Mouse (Mus musculus) urinary bladder, postnatal 14 days (tissue): Measurements from ENCODE around the gene Dpp8.
"Not testable (repeated sequence)": the region's sequence is repeated elsewhere in the genome, so short reads cannot be mapped to it uniquely, and the experiment has no call there.

Source experiments
- DNase-seq: peaks from one replicate; pipeline ENCODE4 v3.0.0; 2021; ENCODE audit warnings: low spot score

The Dpp8 gene

DNA sequence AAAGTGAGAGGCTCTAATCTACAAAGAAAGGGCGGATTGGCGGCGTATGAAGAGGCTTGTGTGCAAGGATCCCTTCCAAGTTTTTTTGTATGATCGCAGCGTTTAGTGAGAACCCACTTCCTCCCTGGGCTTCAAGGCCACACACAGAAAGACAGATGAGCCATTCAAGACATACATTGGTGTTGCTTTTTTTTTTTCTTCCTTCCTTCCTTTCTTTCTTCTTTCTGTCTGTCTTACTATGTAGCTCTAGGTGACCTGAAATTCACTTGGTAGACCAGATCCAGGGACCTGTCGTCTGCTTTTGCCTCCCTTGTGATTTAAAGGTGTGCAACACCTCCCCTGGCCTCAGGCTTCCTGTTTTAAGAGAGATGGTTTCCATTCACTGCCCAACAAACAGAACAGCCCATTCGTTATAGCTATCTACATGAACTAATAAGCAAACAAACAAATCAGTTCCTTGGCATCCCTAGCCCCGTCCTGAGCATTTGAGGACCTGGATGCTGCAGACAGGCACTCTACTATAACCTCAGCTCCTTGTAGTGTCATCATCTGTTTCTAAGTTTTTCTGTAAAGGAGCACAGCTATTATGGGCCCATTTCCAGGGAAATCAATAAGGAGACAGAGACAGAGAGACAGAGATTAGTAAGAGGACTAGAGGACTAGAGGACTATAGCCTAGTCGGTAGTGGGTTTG is 10.2 kb upstream of the Dpp8 start:
- DNase-seq, result no peak

DNA sequence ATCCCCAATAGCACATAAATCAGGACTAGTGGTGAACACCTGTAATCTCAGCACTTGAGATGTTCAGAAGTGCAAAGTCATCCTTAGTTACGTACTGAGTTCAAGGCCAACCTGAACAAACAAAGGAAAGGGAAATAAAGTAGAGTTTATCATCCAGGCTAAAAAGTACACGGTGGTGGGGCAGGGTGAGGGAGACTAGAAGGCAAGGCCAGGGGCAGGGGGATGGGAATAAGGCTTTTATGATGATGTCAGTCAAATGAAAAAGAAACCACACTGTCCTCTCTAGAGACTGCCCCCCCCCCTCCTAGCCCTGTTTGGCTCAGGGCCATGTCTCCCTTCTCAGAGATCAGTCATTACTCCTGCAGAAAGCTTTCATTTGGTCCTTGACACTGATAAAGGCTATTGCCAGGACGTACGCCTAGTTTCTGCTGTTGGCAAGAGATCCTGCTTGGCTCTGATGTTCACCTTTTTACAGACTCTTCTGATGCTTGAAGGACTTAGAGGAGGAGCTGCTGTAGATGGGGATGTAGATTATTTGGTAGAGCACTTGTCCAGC is 9.6 kb upstream of the Dpp8 start:
- no peak for DNase-seq

DNA sequence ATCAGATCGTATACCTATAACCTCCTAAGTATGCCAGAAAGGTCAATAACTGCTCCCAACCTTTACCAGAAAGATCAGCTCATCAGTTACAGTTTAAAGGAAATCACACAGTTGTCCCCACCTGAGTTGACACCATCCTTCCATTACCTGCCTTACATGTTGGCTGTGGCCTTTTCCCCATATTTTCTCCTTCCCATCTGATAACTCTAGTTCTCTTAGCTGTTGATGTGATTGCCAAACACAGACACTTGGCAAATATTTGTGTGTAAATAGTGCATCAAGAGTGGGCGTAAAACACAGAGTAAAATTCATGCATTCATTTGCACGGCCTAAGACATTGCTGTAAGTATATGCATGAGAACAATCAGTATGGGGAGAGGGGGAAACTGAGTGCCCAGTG is 8.8 kb upstream of the Dpp8 start:
- DNase-seq, result no peak

DNA sequence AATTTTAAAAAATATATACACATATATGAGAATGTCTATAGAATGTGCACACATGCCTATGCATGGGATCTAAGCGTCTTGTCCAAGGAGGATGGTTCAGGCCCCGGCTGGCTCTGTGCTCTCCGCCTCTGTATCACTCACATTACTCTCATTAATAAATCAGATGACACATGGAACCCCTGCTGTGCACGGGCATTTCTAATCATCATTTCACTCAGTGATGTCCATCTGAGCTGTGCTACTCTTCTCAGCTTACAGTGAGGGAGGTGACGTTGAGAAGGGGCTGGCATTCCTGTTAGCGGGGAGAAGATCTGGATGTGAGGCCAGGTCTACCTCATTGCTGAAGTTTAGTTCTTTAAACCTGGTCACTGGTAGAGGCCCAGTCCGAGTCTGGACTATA is 5.0 kb upstream of the Dpp8 start:
- no peak for DNase-seq

DNA sequence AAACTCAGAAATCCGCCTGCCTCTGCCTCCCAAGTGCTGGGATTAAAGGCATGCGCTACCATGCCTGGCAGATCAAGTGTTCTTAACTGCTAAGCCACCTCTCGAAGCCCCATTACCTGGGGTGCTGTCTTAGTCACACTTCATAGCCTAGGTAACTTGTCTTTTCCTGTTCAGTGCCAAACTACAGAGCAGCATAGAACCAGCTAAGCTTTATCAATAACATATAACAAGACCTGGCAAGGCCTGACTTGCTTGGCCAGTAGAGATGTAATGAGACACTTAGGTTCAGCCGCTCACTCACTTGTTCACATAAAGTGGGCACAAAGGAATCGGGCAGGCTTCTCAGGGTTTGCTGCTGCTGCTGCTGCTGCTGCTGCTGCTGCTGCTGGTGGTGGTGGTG is 3.9 kb upstream of the Dpp8 start:
- DNase-seq, result no peak

DNA sequence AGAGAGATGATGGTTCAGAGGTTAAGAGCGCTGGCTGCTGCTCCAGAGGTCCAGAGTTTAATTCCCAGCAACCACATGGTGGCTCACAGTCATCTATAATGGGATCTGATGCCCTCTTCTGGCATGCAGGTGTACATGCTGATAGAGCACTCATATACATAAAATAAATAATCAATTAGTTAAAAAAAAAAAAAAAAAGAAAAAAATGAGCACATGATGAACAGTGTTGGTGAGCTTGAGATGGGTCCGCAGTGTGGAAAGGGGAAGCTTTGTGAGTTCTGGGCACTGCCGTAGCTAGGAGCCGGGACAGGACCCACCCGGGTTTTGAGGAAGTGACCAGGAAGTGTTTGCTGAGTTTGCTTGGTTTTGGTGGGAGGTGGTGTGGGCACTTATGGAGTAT is 859 bp upstream of the Dpp8 start:
- not testable (repeated sequence) for DNase-seq

DNA sequence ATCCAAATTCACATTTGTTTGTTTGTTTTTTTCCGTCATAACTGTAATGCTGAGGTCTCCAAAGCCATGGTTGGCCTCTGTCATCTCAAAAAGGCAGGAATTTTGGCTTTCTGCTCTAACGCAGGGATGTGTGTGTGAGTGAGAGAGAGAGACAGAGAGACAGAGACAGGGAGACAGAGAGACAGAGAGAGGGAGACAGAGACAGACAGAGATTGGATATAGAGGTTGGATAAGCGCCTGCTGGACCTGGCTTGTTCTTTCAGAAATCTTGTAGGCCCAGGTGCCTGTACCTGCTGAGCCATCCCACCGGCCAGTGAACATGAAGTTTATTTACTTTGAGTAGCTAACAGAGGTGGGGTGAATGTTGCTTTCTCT is 333 bp upstream of the Dpp8 start:
- DNase-seq, result no peak

DNA sequence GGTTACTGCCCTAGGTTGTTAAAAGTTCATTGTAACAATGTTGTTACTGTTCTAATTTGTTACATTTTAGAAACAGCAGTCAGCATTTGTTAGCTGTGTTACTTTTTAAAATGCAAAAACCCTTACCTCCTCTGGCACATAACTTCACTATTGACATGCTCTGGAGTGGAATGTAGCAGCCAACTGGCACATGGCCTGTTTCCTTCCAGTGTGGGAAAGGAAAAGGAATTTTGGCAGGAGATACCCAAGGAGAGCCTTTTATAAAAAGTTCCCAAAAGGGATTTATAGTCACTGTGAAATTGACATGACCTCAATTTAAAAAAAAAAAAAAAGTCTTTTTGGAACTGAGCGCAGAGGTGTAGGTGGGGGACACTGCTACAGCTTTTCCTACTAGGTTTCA is 4.2 kb downstream of the Dpp8 start:
- no peak for DNase-seq

DNA sequence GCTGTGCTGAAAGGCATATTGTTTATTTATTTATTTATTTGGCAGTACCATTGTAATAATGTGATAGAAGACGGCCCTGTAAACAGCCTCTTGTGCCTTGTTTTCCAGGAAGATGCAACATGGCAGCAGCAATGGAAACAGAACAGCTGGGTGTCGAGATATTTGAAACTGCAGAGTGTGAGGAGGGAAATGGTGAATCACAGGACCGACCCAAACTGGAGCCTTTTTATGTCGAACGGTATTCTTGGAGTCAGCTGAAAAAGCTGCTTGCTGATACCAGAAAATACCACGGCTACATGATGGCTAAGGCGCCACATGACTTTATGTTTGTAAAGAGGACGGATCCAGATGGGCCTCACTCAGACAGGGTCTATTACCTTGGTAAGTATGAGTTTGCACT is 4.6 kb downstream of the Dpp8 start:
- DNase-seq, result no peak

DNA sequence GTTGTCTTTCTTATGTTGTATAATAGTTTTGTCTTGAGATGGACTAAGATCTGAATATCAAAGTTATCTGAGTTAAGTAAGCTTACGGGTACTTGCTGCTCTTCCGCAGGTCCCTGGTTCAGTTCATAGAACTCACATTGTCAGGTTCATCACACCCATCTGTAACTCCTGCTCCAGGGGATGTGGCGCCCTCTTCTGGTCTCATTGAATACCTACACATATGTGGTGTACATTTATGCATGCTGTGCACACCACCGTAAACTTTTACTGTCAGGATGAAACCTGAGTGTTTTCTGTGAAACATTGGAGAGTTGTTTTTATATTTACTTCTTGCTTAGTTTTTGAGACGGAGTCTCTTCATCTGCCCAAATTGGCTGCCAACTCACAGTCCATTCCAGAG is 9.2 kb downstream of the Dpp8 start:
- DNase-seq, result no peak

DNA sequence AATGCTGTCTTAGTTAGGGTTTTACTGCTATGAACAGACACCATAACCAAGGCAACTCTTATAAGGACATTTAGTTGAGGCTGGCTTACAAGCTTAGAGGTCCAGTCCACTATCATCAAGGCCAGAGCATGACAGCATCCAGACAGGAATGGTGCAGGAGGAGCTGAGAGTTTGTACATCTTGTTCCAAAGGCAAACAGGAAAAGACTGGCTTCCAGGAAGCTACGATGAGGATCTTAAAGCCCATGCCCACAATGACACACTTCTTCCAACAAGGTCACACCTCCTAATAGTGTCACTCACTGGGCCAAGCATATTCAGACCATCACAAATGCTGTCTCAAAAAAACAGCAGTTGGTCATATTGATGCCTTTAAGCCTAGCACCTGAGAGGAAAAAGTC is 14.8 kb downstream of the Dpp8 start:
- no peak for DNase-seq

DNA sequence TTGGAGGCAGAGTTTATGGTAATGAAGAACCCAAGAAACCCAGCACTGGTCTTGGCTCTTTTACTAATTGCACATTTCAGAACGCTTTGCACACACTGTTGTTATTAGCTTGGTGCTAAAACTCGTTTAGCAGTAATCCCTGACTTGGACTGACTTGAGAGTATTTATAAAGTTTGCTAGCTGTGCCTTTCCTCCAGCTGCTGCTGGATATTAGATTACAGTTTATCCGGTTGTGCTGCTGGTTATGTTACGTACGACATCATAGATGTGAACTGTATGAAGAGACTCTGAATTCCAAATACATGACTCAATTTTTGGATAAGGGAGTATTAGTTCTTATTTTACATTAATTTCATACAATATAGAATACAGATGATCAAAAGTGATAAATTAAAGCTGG is 17.2 kb downstream of the Dpp8 start:
- no peak for DNase-seq

DNA sequence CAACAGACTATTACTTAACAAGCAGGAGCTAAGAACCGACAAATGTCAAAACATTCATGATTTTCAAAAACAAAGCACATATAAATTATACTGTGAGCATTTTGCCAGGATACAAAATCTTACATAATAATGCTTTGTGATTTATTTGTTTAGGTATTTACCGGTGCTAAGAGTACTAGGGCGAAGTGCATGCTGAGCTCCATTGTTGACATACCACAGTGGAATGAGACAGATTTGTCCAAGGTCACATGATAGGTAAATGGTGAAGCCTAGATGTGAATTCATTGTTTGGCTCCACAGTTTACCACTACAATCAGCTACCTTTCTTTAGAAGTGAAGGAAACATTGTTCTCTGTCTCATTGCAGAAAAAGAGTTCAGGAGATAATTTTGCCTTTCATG is 18.8 kb downstream of the Dpp8 start:
- DNase-seq, result no peak

DNA sequence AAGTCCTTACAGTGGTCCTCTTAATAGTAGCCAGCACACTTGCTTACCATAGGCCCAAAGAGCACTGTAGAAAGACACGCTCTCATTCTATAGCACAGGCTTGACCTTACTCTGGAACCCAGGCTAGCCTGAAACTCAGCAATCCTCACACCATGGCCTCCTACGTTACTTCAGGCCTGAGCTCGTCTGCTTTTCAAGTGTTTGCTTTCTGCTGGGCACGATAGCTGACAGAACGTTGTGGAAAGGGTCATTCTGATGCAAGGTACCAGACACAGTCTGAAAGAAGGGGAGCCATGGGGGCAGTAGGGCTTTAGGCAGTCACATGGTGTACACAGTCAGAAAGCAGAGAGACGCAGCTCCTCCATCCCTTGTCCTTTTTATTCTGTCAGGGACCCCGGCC is 32.0 kb downstream of the Dpp8 start:
- DNase-seq, result no peak

DNA sequence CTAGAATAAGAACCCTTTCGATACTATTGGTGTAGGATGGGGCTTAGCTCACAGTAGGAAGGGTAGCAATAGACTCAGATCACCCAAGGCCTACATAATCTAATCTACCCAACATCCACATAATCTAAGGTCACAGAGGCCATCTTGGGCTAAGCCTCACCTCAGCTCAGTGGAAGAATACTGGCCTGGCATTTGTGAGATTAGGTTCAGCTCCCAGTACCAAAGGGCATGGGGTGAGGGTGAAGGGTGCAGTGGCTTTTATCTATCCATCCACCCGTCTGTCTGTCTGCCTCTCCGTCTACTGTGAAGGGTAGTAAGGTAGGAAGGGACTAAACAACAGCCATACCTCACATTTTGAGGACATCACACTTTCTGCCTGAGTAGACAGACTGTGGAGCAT is 38.4 kb downstream of the Dpp8 start:
- DNase-seq, result no peak

DNA sequence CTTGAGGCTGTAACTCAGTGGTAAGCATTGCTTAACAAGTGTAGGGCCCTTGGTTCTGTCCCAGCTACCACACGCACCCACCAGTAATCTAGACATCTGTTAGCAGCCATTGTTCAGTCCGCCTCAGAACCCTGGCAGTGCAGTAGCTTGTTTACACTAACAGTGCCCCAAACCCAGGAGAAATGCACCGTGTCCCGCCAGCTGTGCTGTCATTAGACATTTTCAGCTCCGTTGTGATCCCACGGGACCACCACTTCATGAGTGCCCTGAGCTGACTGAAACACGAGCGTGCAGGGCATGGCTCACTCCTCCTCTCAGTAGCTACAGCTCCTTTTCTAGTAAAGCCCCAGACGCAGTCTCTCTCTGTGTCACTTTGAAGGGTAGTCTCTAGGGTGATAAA is 41.3 kb downstream of the Dpp8 start:
- no peak for DNase-seq

DNA sequence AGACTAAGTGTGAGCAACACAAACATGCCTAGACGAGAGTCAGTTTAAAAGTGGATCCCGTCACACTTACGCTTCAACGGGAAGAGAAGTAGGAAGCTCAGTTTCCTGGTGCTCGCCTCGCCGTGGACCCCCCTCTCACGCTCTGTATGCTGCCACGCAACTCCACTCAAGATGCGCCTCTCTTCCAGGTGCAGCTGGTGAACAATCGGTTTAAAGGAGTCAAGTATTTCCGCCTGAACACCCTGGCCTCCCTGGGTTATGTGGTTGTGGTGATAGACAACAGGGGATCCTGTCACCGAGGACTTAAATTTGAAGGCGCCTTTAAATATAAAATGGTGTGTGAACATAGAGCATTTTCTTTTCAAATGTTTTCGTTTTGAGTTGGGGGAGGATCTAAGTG is 42.0 kb downstream of the Dpp8 start:
- DNase-seq, result no peak

DNA sequence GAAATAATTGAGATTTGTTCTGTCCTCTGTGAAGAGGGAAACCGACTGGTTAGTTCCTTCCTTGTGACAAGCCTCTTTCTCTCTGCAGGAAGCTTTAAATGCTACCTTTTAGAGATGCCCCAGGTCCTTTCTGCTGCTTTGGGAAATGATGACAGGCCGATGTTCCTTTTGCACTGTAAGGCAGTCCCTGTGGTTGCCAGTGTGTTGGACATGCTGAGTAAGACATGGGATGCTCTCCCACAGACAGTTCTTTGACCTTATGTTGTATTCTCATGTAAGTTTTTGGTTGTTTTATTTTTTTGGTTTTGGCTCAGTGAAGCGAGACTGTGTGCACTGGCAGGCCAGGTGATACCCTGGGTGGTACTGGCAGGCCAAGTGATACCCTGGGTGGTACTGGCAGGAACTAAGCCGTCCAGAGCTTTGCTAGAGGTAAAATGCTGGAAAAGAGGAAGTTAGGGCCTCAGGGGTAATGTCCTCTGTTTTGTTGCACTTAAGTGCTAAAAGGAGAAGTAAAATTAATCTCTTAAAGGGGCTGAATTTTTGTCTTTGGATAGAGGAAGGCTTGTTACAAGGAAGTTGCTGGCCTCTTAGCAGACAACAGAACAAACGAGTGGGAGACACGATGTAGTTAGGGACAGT is 42.8 kb downstream of the Dpp8 start:
- DNase-seq, result no peak

DNA sequence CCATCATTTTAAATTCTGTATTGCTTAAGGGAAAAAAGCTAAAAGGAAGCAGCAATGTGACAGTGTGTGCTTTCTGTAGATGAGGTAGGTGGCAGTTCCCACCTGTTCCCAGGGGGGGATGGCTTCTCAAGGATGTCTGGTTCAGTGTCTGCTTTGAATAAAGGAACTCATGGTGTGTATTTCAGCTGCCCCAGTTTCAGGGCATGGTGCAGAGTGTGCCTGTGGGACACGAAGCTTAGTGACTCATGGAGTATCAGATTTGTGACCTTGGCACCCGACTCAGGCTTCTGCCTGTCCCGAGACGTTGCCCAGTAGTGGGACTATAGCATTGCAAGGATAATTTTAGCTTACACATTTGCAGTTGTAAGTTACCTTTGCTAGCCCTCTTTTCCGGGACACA is 45.3 kb downstream of the Dpp8 start:
- no peak for DNase-seq

DNA sequence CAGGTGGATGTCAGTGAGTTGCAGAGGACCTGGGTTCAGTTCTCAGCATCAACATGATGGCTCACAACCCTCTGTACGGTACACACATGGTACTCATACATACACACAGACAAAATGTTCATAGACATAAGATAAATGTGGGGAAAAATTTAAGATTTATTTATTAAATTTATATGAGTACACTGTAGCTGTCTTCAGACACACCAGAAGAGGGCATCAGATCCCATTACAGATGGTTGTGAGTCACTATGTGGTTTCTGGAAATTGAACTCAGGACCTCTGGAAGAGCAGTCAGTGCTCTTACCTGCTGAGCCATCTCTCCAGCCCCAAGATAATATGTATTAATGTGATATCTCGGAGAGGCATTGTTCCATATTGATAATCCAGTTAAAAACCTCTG is 47.9 kb downstream of the Dpp8 start:
- DNase-seq, result not testable (repeated sequence)

DNA sequence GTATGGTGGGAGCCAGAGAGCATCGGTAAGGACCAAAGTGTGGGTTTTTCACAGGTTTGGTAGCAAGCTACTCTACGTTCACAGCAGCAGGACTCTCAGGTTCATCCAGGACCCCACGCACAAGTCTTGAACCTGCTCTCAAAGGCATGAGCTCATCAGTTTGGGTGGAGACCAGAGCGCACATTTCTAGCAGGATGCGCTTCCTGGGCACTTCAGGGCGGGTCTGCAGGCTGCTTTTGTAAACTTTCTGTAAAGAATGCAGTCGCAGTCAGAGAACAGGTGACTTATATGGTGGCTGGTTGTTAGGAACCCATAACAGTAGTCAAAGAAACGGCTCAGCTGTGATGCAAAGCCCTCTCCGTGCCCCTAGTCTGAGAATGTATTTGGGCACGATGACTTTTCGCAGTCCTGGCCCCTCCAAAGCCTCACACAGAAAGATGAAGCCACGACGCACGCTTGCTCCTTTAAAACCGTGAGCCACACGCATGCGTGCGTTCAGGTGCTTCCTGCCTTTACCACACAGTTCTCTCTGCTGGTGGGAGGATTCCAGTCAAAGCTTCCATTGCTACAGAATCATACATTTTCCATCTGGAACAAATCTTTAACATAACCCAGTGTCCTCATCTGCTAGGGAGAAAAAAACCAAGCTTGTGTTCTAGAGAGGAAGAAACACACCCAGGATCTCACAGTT is 51.0 kb downstream of the Dpp8 start:
- DNase-seq, result no peak

DNA sequence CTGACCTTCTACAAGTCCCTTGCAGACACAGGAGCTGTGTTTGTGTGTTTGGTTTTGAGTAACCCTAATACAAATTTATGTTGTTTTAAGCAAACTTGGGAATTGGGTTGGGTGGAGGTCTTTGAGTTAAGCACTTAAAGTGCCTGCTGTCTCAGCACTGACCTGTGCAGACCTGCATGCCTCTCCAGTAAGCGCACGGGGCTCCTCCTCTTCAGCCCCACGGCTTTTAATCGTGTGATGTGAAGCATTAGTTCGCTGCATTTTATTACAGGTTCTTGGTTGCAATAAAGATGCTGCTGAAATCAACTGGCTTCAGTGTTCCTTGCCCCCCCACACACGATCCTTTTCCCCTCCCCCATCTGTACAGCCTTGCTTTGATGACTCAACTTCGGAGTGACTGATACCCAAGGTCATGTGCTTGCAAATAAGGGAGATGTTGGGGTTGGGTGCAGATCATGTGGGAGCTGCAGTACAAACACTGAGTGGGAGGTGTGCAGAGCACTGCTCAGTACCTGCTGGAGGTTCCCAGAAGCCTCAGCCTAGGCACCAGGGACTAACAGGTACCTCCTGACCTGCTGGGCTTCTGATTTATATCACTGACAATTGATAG is 52.1 kb downstream of the Dpp8 start:
- peak; percentile 16 for DNase-seq

DNA sequence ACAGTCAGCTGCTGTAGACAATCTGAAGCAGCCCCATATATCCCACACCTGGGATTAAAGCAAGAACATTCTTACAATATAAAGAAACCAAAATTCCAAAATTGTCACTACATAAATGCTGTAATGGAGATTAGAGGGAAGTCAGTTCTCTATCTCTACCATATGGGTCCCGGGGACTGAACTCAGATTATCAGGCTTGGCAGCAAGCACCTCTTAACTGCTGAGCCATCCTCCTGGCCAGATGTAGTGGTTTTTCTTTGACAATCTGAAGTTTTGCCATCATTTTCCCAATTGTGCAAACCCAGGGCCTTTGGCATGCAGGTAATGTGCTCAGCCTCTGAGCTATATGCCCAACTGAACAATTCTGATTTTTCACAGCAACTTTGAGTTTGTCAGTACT is 53.1 kb downstream of the Dpp8 start:
- no peak for DNase-seq
